Mouse (Mus musculus) stomach, postnatal 0 days (tissue): ENCODE results near the gene Ddo. TPM values are rescaled to one million over a fixed set of nuclear protein-coding genes. Genes with fewer than 3 reads are reported as not detected.
A peak's percentile ranks its signal among the peaks of the same experiment; 100 is the strongest.

ENCODE experiments used
- ATAC-seq: fragments of 200-750 bp; cut with Nextera tagmentation; 2 replicates; pipeline ENCODE4 v1.8.0; 2017; ENCODE audit not compliant: low FRiP score, low TSS enrichment
- DNase-seq: peaks from one replicate; pipeline ENCODE4 v3.0.0-alpha.2; 2016; ENCODE audit warnings: low spot score
- H3K27ac ChIP-seq: fragments of 300-500 bp; sonication (generic); replicated peaks from 2 replicates; pipeline ENCODE4 v1.5.1; 2014; ENCODE audit warnings: mild to moderate bottlenecking, control low read depth
- H3K27me3 ChIP-seq: fragments of 300-500 bp; sonication (generic); 2 replicates; pipeline ENCODE4 v1.6.1; 2014; ENCODE audit warnings: low read length; ENCODE audit not compliant: control insufficient read depth, insufficient read depth
- H3K36me3 ChIP-seq: fragments of 300-500 bp; sonication (generic); 2 replicates; pipeline ENCODE4 v1.6.1; 2014; ENCODE audit warnings: low read length, mixed read lengths; ENCODE audit not compliant: control insufficient read depth, insufficient read depth
- H3K4me1 ChIP-seq: fragments of 300-500 bp; sonication (generic); replicated peaks from 2 replicates; pipeline ENCODE4 v1.6.1; 2014; ENCODE audit warnings: antibody characterized with exemption; ENCODE audit not compliant: control insufficient read depth, insufficient read depth
- H3K4me2 ChIP-seq: fragments of 300-500 bp; sonication (generic); replicated peaks from 2 replicates; pipeline ENCODE4 v1.6.1; 2014; ENCODE audit warnings: low read depth, mild to moderate bottlenecking, control low read depth, moderate library complexity
- H3K4me3 ChIP-seq: fragments of 300-500 bp; sonication (generic); 2 replicates; pipeline ENCODE4 v1.5.1; 2014; ENCODE audit warnings: low read depth, low read length, control low read depth
- H3K9ac ChIP-seq: fragments of 300-500 bp; sonication (generic); 2 replicates; pipeline ENCODE4 v1.6.1; 2014; ENCODE audit warnings: mild to moderate bottlenecking, low read length, control low read depth, mixed read lengths
- H3K9me3 ChIP-seq: fragments of 300-500 bp; sonication (generic); 2 replicates; pipeline ENCODE4 v1.6.1; 2016; ENCODE audit warnings: low read length; ENCODE audit not compliant: control insufficient read depth
- CTCF ChIP-seq: IDR thresholded peaks from 2 replicates; pipeline ENCODE4 v1.5.1; 2016; ENCODE audit warnings: antibody characterized with exemption, low read depth, mild to moderate bottlenecking, moderate library complexity
- EP300 ChIP-seq: optimal IDR thresholded peaks from 2 replicates; pipeline ENCODE3; 2016; ENCODE audit warnings: antibody characterized with exemption
- WGBS: fragments of 180-500 bp; shearing (Covaris S2); extraction: QIAGEN DNeasy Blood & Tissue Kit; methylation state at CpG from one replicate; pipeline ENCODE4 v1.1.7; 2014; 5-methylcytosine and 5-hydroxymethylcytosine counted together
- polyA plus RNA-seq: library from polyadenylated mRNA; unstranded; fragments of >200 nt; fragmentation: Nextera tagmentation; extraction: Ambion mirVana; gene quantifications from 2 replicates; pipeline ENCODE4 v1.2.1, GENCODE M21; 2015

Ddo gene
- polyA plus RNA-seq, 1 experiment from 2014 or later, result 2.8 TPM

DNA sequence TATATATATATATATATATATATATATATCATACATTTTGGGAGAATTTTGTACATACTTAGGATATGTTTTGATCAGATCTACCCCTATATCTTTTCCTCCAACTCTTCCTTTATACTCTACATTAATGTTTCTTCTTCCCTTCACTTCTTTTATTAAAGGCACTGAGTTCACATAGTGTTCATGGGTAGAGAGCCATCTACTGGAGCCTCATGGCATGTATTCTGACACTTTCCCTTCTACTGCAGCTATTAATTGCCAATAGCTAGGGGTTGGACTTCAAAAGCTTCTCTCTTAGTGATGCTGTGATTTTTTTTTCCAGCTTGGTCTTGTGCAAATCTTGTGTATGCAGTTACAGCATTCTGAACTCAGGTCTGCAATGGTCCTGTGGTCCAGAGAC lies 11.8 kb upstream of the Ddo start:
- no peak overlapping the region for H3K4me2 ChIP-seq
- H3K4me1 ChIP-seq, result no peaks in the 10 kb centered on the region
- no peak overlapping the region for H3K27ac ChIP-seq
- H3K4me3 ChIP-seq, result no peak overlapping the region
- H3K9ac ChIP-seq, result no peak overlapping the region
- TF ChIP-seq CTCF (peak; percentile 58), EP300 (no peak)
- ATAC-seq (no peak), DNase-seq (no peak)
- no peaks in the 10 kb centered on the region for H3K36me3 ChIP-seq
- no peaks in the 10 kb centered on the region for H3K9me3 ChIP-seq
- no peaks in the 10 kb centered on the region for H3K27me3 ChIP-seq

DNA sequence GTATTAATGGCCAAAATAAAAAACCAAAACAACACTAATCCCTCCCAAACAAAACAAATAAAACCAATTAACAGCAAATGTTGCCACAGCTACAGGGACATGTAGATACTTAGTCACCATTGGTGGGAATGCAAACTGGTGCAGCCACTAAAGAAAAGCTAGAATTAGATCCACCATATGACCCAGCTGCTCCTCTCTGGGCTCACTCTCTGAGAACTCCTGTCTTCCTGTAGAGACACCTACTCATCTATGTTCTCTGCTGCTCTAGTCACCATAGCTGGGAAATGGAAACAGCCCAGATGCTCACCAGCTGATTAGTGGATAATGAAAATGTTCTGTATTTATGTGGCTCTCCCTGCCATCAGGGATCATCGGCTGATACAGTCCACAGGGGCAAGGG lies 10.1 kb upstream of the Ddo start:
- no peak for ATAC-seq
- TF ChIP-seq CTCF (no peak), EP300 (no peak)
- no peak for DNase-seq
- no peak overlapping the region for H3K9ac ChIP-seq
- no peaks in the 10 kb centered on the region for H3K9me3 ChIP-seq
- H3K4me3 ChIP-seq, result no peak overlapping the region
- H3K4me2 ChIP-seq, result no peak overlapping the region
- H3K27ac ChIP-seq, result no peak overlapping the region
- no peaks in the 10 kb centered on the region for H3K4me1 ChIP-seq
- WGBS, result 67% methylated on average over 1 of the region's 1 CpGs
- no peaks in the 10 kb centered on the region for H3K36me3 ChIP-seq
- no peaks in the 10 kb centered on the region for H3K27me3 ChIP-seq

DNA sequence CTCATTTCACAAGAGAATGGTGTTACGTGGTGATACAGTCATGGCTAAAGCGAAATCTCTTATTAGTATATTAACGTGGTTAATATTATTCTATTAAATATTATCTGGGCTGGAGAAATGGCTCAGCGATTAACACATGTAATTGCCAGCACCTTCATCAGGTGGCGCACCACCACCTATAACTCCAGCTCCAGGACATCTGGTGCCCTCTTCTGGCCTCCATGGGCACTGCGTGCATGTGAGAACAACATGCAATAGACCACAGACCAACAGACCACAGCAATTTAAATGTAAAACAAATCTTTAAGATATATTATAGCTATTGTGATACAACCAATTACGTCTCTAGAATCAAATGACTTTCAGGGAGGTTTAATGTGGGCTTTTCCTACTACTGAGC lies 671 bp upstream of the Ddo start:
- DNase-seq (peak; percentile 69), ATAC-seq (no peak)
- no peak overlapping the region for H3K4me2 ChIP-seq
- 78% methylated on average over 7 of the region's 7 CpGs for WGBS
- no peak overlapping the region for H3K9ac ChIP-seq
- H3K4me1 ChIP-seq, result no peaks in the 10 kb centered on the region
- no peaks in the 10 kb centered on the region for H3K36me3 ChIP-seq
- TF ChIP-seq CTCF (peak; percentile 80), EP300 (no peak)
- no peaks in the 10 kb centered on the region for H3K9me3 ChIP-seq
- H3K4me3 ChIP-seq, result no peak overlapping the region
- H3K27me3 ChIP-seq, result no peaks in the 10 kb centered on the region
- no peak overlapping the region for H3K27ac ChIP-seq

DNA sequence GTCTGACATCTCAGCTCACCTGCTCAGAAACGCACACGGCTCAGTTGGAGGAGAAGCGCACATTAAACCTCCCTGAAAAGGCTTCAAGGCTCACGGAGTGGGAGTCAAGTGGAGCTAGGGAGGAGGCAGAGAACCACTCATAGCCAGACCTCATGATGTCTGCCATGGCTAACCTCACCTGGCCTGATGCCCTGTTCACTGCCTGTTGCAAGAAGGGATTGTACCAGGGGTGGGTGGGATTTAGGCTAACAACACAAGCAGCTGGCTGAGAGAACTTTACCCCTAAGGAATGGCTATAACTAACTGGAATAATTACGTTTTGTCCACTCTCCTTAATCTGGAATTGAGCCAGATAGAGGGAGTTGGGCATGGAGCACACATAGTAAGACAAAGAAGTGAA lies 646 bp downstream of the Ddo start:
- Histone ChIP-seq H3K4me3 (peak overlapping the region; percentile 10; the same call in 1 of the 2 replicates), H3K27ac (peak overlapping the region; percentile 49), H3K4me2 (peak overlapping the region; percentile 30; the same call in 1 of the 2 replicates), H3K9me3 (no peaks in the 10 kb centered on the region), H3K27me3 (no peaks in the 10 kb centered on the region), H3K4me1 (no peaks in the 10 kb centered on the region), H3K36me3 (no peaks in the 10 kb centered on the region), H3K9ac (no peak overlapping the region)
- 57% methylated on average over 5 of the region's 5 CpGs for WGBS
- TF ChIP-seq EP300 (no peak), CTCF (no peak)
- no peak for DNase-seq
- ATAC-seq, result 0 out of 2 replicates have a peak, but pooled peaks have one; percentile 38

DNA sequence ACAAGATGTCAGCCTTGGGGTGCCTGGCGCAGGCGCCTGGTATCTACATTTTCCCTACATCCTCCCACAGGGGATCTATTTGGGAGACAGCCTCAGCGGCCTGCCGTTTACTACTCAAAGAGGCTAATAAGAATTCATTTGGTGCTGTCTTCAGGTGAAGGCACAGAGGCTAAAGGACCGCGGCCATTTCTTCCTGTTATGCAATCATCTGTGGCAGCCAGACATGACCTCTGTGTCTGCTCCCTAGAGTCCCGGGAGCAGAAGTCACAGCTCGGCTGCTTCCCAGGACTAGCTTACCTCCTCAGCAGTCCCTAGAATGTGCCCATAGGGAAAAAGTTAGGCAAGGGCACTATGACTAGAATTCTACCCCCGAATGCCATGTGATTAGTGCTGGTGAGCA lies 1.1 kb downstream of the Ddo start:
- H3K9me3 ChIP-seq, result no peaks in the 10 kb centered on the region
- H3K4me2 ChIP-seq, result no peak overlapping the region
- H3K27ac ChIP-seq, result no peak overlapping the region; the same call in 1 of the 2 replicates
- H3K4me3 ChIP-seq, result no peak overlapping the region
- 74% methylated on average over 9 of the region's 9 CpGs for WGBS
- H3K4me1 ChIP-seq, result no peaks in the 10 kb centered on the region
- no peak for TF ChIP-seq CTCF
- TF ChIP-seq EP300, result no peak
- H3K27me3 ChIP-seq, result no peaks in the 10 kb centered on the region
- no peak overlapping the region for H3K9ac ChIP-seq
- H3K36me3 ChIP-seq, result no peaks in the 10 kb centered on the region
- no peak for DNase-seq
- no peak for ATAC-seq

DNA sequence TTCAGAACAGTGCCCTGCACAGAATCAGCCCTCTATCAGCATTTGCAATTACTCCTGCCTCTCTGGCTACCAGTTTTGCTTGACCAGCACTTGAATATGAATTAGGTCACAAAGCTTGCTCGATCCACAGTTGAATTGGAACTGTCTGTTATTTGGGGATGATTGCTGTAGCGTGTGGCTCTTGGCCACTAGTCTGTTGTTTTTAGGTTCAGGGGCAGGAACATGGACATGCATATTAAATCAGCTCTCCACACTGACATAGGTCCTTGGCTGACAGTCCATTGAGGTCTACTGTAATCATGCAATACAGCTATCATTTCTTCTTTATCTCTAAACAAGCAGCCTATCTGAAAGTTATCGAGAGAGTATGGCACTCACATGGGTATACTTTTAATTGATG lies 2.3 kb downstream of the Ddo start:
- 90% methylated on average over 3 of the region's 3 CpGs for WGBS
- H3K4me1 ChIP-seq, result no peaks in the 10 kb centered on the region
- no peaks in the 10 kb centered on the region for H3K36me3 ChIP-seq
- H3K27me3 ChIP-seq, result no peaks in the 10 kb centered on the region
- H3K9ac ChIP-seq, result no peak overlapping the region
- H3K4me3 ChIP-seq, result no peak overlapping the region
- no peaks in the 10 kb centered on the region for H3K9me3 ChIP-seq
- TF ChIP-seq EP300 (no peak), CTCF (no peak)
- DNase-seq (no peak), ATAC-seq (no peak)
- no peak overlapping the region for H3K4me2 ChIP-seq
- H3K27ac ChIP-seq, result no peak overlapping the region
